Mouse (Mus musculus): Measurements from ENCODE around the gene Hoxd13. TPM values are rescaled to one million over a fixed set of nuclear protein-coding genes. Genes with fewer than 3 reads are reported as not detected.

Hoxd13 gene
- polyA plus RNA-seq, 2 experiments, result 0.29 TPM; not detected in 1

- DNase-seq (ENCODE audit: low read depth in 3 of 3, low spot score in 3 of 3) (no peak), ATAC-seq (ENCODE audit: insufficient read depth) (no peak)
- Histone ChIP-seq H3K4me1 (replicated peaks; ENCODE audit: control insufficient read depth in 2 of 2, insufficient read depth in 2 of 2, low read length in 1 of 2) (no peaks in the 10 kb centered on the region), H3K27ac (no peak overlapping the region), H3K9ac (replicated peaks) (no peak overlapping the region), H3K9me3 (ENCODE audit: control insufficient read depth, low read length) (no peaks in the 10 kb centered on the region), H3K4me2 (ENCODE audit: low read depth) (no peak overlapping the region), H3K27me3 (ENCODE audit: control insufficient read depth, insufficient read depth, low read length) (peaks cover 97% of the 10 kb centered on the region), H3K4me3 (ENCODE audit: insufficient read depth in 1 of 2, low read depth in 2 of 2, low read length in 2 of 2) (no peak overlapping the region), H3K36me3 (replicated peaks; ENCODE audit: control insufficient read depth, insufficient read depth, low read depth) (no peaks in the 10 kb centered on the region)
- WGBS (ENCODE audit: insufficient replicate concordance), result 2% methylated on average over 78 of the region's 78 CpGs
- TF ChIP-seq CTCF (IDR thresholded peaks at IDR 0.05; ENCODE audit: low read depth) (no peak), EP300 (IDR thresholded peaks at IDR 0.05; ENCODE audit: low read depth) (no peak)
Observed at GRCm38 (mm10) chr2:74681594-74682531, 13.8 kb downstream of the Hoxd13 start.

- no peak overlapping the region for H3K4me3 ChIP-seq (ENCODE audit: insufficient read depth in 1 of 2, low read depth in 2 of 2, low read length in 2 of 2)
Observed at GRCm38 (mm10) chr2:74682796-74683195, 14.7 kb downstream of the Hoxd13 start.

GRCm38 (mm10) chr2:74683471-74683951 is 15.4 kb downstream of the Hoxd13 start:
- TF ChIP-seq EP300 (IDR thresholded peaks at IDR 0.05; ENCODE audit: low read depth) (no peak), CTCF (IDR thresholded peaks at IDR 0.05; ENCODE audit: low read depth) (no peak)
- H3K36me3 ChIP-seq (replicated peaks; ENCODE audit: control insufficient read depth, insufficient read depth, low read depth), result no peaks in the 10 kb centered on the region
- H3K27me3 ChIP-seq (ENCODE audit: control insufficient read depth, insufficient read depth, low read length), result peaks cover 97% of the 10 kb centered on the region
- DNase-seq (ENCODE audit: low read depth in 3 of 3, low spot score in 3 of 3) (no peak), ATAC-seq (ENCODE audit: insufficient read depth) (no peak)
- WGBS (ENCODE audit: insufficient replicate concordance), result 3% methylated on average over 18 of the region's 18 CpGs
- no peak overlapping the region for H3K27ac ChIP-seq
- H3K4me1 ChIP-seq (replicated peaks; ENCODE audit: control insufficient read depth in 2 of 2, insufficient read depth in 2 of 2, low read length in 1 of 2), result no peaks in the 10 kb centered on the region
- no peak overlapping the region for H3K9ac ChIP-seq (replicated peaks)
- no peak overlapping the region for H3K4me2 ChIP-seq (ENCODE audit: low read depth)
- H3K9me3 ChIP-seq (ENCODE audit: control insufficient read depth, low read length), result no peaks in the 10 kb centered on the region
- H3K4me3 ChIP-seq (ENCODE audit: insufficient read depth in 1 of 2, low read depth in 2 of 2, low read length in 2 of 2), result no peak overlapping the region

More at GRCm38 (mm10) chr2:74682796-74683195, 14.7 kb downstream of the Hoxd13 start:
- H3K27me3 ChIP-seq (ENCODE audit: control insufficient read depth, insufficient read depth, low read length), result peaks cover 97% of the 10 kb centered on the region
- no peak overlapping the region for H3K27ac ChIP-seq
- ATAC-seq (ENCODE audit: insufficient read depth) (no peak), DNase-seq (ENCODE audit: low read depth in 3 of 3, low spot score in 3 of 3) (no peak)
- no peak overlapping the region for H3K9ac ChIP-seq (replicated peaks)
- no peaks in the 10 kb centered on the region for H3K9me3 ChIP-seq (ENCODE audit: control insufficient read depth, low read length)
- no peak overlapping the region for H3K4me2 ChIP-seq (ENCODE audit: low read depth)
- no peaks in the 10 kb centered on the region for H3K4me1 ChIP-seq (replicated peaks; ENCODE audit: control insufficient read depth in 2 of 2, insufficient read depth in 2 of 2, low read length in 1 of 2)
- TF ChIP-seq CTCF (IDR thresholded peaks at IDR 0.05; ENCODE audit: low read depth) (no peak), EP300 (IDR thresholded peaks at IDR 0.05; ENCODE audit: low read depth) (no peak)
- WGBS (ENCODE audit: insufficient replicate concordance), result 3% methylated on average over 50 of the region's 51 CpGs
- no peaks in the 10 kb centered on the region for H3K36me3 ChIP-seq (replicated peaks; ENCODE audit: control insufficient read depth, insufficient read depth, low read depth)

DNA sequence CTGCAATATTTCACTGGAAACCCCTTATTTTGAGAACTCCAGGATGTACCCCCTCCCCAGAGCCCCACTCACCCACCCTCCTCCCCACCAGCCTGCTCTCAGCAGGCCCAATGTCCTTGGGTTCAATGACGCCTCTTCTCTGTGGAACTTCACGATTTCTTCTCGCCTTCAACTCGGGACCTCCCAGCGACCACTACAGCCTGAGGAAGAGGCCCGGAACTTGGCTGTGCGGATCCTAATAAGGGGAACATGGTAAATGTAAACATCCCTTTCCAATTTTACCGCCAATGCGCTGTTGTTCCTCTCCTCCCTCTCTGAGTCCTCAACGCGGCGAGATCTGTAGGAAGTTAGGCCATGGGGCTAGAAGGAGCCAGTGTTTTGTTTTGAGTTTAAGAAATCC is 16.0 kb downstream of the Hoxd13 start:
- H3K36me3 ChIP-seq (replicated peaks; ENCODE audit: control insufficient read depth, insufficient read depth, low read depth), result no peaks in the 10 kb centered on the region
- 1% methylated on average over 12 of the region's 12 CpGs for WGBS (ENCODE audit: insufficient replicate concordance)
- H3K9ac ChIP-seq (replicated peaks), result no peak overlapping the region
- H3K4me1 ChIP-seq (replicated peaks; ENCODE audit: control insufficient read depth in 2 of 2, insufficient read depth in 2 of 2, low read length in 1 of 2), result no peaks in the 10 kb centered on the region
- no peak for DNase-seq (ENCODE audit: low read depth in 3 of 3, low spot score in 3 of 3)
- H3K27me3 ChIP-seq (ENCODE audit: control insufficient read depth, insufficient read depth, low read length), result peaks cover 97% of the 10 kb centered on the region
- H3K4me2 ChIP-seq (ENCODE audit: low read depth), result no peak overlapping the region
- H3K9me3 ChIP-seq (ENCODE audit: control insufficient read depth, low read length), result no peaks in the 10 kb centered on the region
- no peak overlapping the region for H3K4me3 ChIP-seq (ENCODE audit: insufficient read depth in 1 of 2, low read depth in 2 of 2, low read length in 2 of 2)
- ATAC-seq (ENCODE audit: insufficient read depth), result no peak
- H3K27ac ChIP-seq, result no peak overlapping the region
- no peak for TF ChIP-seq EP300 (IDR thresholded peaks at IDR 0.05; ENCODE audit: low read depth)
- no peak for TF ChIP-seq CTCF (IDR thresholded peaks at IDR 0.05; ENCODE audit: low read depth)

GRCm38 (mm10) chr2:74685059-74685603 is 17.0 kb downstream of the Hoxd13 start:
- H3K9me3 ChIP-seq (ENCODE audit: control insufficient read depth, low read length), result no peaks in the 10 kb centered on the region
- no peak overlapping the region for H3K4me2 ChIP-seq (ENCODE audit: low read depth)
- no peak overlapping the region for H3K9ac ChIP-seq (replicated peaks)
- TF ChIP-seq CTCF (IDR thresholded peaks at IDR 0.05; ENCODE audit: low read depth) (no peak), EP300 (IDR thresholded peaks at IDR 0.05; ENCODE audit: low read depth) (no peak)
- 16% methylated on average over 4 of the region's 4 CpGs for WGBS (ENCODE audit: insufficient replicate concordance)
- no peaks in the 10 kb centered on the region for H3K4me1 ChIP-seq (replicated peaks; ENCODE audit: control insufficient read depth in 2 of 2, insufficient read depth in 2 of 2, low read length in 1 of 2)
- ATAC-seq (ENCODE audit: insufficient read depth), result no peak
- H3K36me3 ChIP-seq (replicated peaks; ENCODE audit: control insufficient read depth, insufficient read depth, low read depth), result no peaks in the 10 kb centered on the region
- no peak for DNase-seq (ENCODE audit: low read depth in 3 of 3, low spot score in 3 of 3)
- no peak overlapping the region for H3K27ac ChIP-seq
- H3K4me3 ChIP-seq (ENCODE audit: insufficient read depth in 1 of 2, low read depth in 2 of 2, low read length in 2 of 2), result no peak overlapping the region
- peaks cover 97% of the 10 kb centered on the region for H3K27me3 ChIP-seq (ENCODE audit: control insufficient read depth, insufficient read depth, low read length)
